Mouse (Mus musculus) heart, postnatal 0 days (tissue): Measurements from ENCODE around the gene Josd1. TPM values are rescaled to one million over a fixed set of nuclear protein-coding genes. Genes with fewer than 3 reads are reported as not detected.

Source experiments
- ATAC-seq: fragments of 200-750 bp; cut with Nextera tagmentation; 2 replicates; pipeline ENCODE4 v1.8.0; 2017; ENCODE audit warnings: low read depth, moderate number of reproducible peaks, moderate library complexity; ENCODE audit not compliant: insufficient read depth
- DNase-seq: peaks from one replicate; pipeline ENCODE4 v3.0.0-alpha.2; 2016; ENCODE audit warnings: low spot score
- H3K27ac ChIP-seq: fragments of 300-500 bp; sonication (generic); 2 replicates; pipeline ENCODE4 v1.5.1; 2014; ENCODE audit warnings: low read depth, mild to moderate bottlenecking
- H3K27me3 ChIP-seq: fragments of 300-500 bp; sonication (generic); 2 replicates; pipeline ENCODE4 v1.6.1; 2014; ENCODE audit warnings: low read length, mixed read lengths; ENCODE audit not compliant: control insufficient read depth, insufficient read depth
- H3K36me3 ChIP-seq: fragments of 300-500 bp; sonication (generic); replicated peaks from 2 replicates; pipeline ENCODE4 v1.6.1; 2014; ENCODE audit warnings: low read length, mixed read lengths; ENCODE audit not compliant: control insufficient read depth, insufficient read depth
- H3K4me1 ChIP-seq: fragments of 300-500 bp; sonication (generic); 2 replicates; pipeline ENCODE4 v1.6.1; 2014; ENCODE audit warnings: antibody characterized with exemption; ENCODE audit not compliant: control insufficient read depth, insufficient read depth
- H3K4me2 ChIP-seq: fragments of 300-500 bp; sonication (generic); 2 replicates; pipeline ENCODE4 v1.6.1; 2014; ENCODE audit warnings: low read depth, mild to moderate bottlenecking, low read length, moderate library complexity
- H3K4me3 ChIP-seq: fragments of 300-500 bp; sonication (generic); 2 replicates; pipeline ENCODE4 v1.5.1; 2014; ENCODE audit warnings: low read depth, low read length
- H3K9ac ChIP-seq: fragments of 300-500 bp; sonication (generic); replicated peaks from 2 replicates; pipeline ENCODE4 v1.6.1; 2014; ENCODE audit warnings: low read depth, low read length, mixed read lengths
- H3K9me3 ChIP-seq: fragments of 300-500 bp; sonication (generic); replicated peaks from 2 replicates; pipeline ENCODE4 v1.6.1; 2016; ENCODE audit warnings: low read length; ENCODE audit not compliant: control insufficient read depth
- CTCF ChIP-seq: IDR thresholded peaks from 2 replicates; pipeline ENCODE4 v1.5.1; 2016; ENCODE audit warnings: antibody characterized with exemption, control low read depth, low read depth
- EP300 ChIP-seq: IDR thresholded peaks from 2 replicates; pipeline ENCODE4 v1.6.1; 2016; ENCODE audit warnings: antibody characterized with exemption, low read depth
- WGBS: fragments of 180-500 bp; shearing (Covaris S2); extraction: QIAGEN DNeasy Blood & Tissue Kit; methylation state at CpG from one replicate; pipeline ENCODE4 v1.1.7; 2014; 5-methylcytosine and 5-hydroxymethylcytosine counted together
- polyA plus RNA-seq: library from polyadenylated mRNA; unstranded; fragments of >200 nt; fragmentation: Nextera tagmentation; extraction: Ambion mirVana; gene quantifications from 2 replicates; pipeline ENCODE4 v1.2.1, GENCODE M21; 2015
- total RNA-seq: library from RNA; depleted of rRNA; stranded (reverse); fragments of >200 nt; gene quantifications from 2 replicates; pipeline ENCODE4 v1.2.3, GENCODE M21; 2014; ENCODE audit warnings: low replicate concordance; rRNA removed

Josd1 gene
- total and polyA plus RNA-seq, 2 experiments from 2014 or later = 17.3 to 60.6 TPM

DNA sequence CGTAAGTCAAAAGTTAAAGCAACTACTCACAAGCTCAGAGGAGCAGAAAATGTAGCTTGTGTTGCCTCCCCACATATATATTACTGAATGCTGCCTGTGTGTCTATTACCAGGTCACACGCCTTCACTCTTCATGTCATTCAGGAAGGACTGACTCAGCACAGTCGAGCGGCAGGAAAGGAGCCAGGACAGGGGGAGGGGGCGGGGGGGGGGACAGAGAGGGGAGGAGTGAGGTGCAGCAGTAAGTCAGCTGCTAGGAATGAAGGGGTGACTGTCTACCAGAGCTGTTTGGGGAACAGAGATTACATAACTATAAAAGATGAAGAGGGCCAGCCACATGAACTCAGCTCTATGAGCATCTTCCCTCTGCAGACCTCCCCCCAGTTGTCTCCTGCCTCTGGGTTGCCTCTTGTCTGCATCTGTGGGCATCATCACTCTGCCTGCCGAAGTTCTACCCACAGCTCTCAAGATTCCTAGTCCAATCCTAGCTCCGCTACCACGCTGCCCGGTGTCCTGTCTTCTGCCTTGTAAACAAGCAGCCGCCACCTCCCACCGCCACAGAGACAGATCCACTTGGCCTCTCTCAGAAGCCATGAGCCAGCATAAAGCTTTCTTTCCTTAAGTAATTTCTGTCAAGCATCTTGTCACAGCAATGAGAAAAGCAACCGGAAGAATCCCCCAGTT lies 46.4 kb downstream of the Josd1 start:
- TF ChIP-seq EP300 (no peak), CTCF (no peak)
- Histone ChIP-seq H3K4me3 (no peak overlapping the region), H3K27ac (no peak overlapping the region), H3K4me1 (no peaks in the 10 kb centered on the region), H3K27me3 (no peaks in the 10 kb centered on the region), H3K4me2 (no peak overlapping the region), H3K9me3 (no peaks in the 10 kb centered on the region), H3K36me3 (0 out of 2 replicates have a peak, but pooled peaks cover 6% of the 10 kb centered on the region), H3K9ac (no peak overlapping the region)
- no peak for DNase-seq
- WGBS = 57% methylated on average over 12 of the region's 12 CpGs
- no peak for ATAC-seq

DNA sequence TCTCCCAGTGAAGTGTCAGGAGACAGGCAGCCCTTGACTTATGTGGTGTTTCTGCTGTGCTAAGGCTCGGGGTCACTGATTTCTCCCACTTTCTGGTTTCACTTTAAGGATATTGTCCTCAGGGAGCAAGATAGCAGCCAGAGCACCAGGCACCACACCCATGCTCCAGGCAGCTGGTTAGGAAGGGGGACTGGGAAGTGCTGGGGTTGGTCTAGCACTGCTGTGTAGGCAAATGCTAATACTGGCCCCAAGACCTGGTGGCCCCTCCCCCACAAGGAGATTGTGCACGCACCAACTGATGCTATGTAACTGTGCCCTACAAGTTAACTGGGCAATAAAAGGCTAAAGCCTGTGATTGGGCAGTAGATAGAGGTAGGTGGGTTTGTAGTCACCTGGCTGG lies 57.2 kb downstream of the Josd1 start:
- no peak for TF ChIP-seq EP300
- no peak for TF ChIP-seq CTCF
- no peaks in the 10 kb centered on the region for H3K4me1 ChIP-seq
- H3K4me3 ChIP-seq = no peak overlapping the region
- ATAC-seq (no peak), DNase-seq (no peak)
- no peaks in the 10 kb centered on the region for H3K27me3 ChIP-seq
- H3K9me3 ChIP-seq = no peaks in the 10 kb centered on the region
- no peak overlapping the region for H3K4me2 ChIP-seq
- 57% methylated on average over 2 of the region's 2 CpGs for WGBS
- H3K27ac ChIP-seq = no peak overlapping the region
- H3K36me3 ChIP-seq = peaks cover 9% of the 10 kb centered on the region; the same call in 1 of the 2 replicates
- H3K9ac ChIP-seq = no peak overlapping the region

Other genes starting within 250 kb of the Josd1 start
- gene Csnk1e, start 232.4 kb downstream of the Josd1 start, total RNA-seq = 167 and 193 TPM in 2 replicates
- 55.5 and 61.5 TPM in 2 replicates for gene Csnk1e, start 232.4 kb downstream of the Josd1 start, polyA plus RNA-seq
- gene Kcnj4, start 182.7 kb downstream of the Josd1 start, total RNA-seq = 3.6 and 7.7 TPM in 2 replicates
- gene Kcnj4, start 182.7 kb downstream of the Josd1 start, polyA plus RNA-seq = 0.10 and 0.12 TPM in 2 replicates
- gene Kdelr3, start 171.5 kb downstream of the Josd1 start, total RNA-seq = 51.4 and 54.0 TPM in 2 replicates
- 48.3 and 50.1 TPM in 2 replicates for gene Kdelr3, start 171.5 kb downstream of the Josd1 start, polyA plus RNA-seq
- 163 and 223 TPM in 2 replicates for gene Ddx17, start 141.2 kb downstream of the Josd1 start, total RNA-seq
- 13.7 and 14.9 TPM in 2 replicates for gene Ddx17, start 141.2 kb downstream of the Josd1 start, polyA plus RNA-seq
- 1.0 and 2.6 TPM in 2 replicates for gene Dmc1, start 82.8 kb downstream of the Josd1 start, total RNA-seq
- gene Dmc1, start 82.8 kb downstream of the Josd1 start, polyA plus RNA-seq = 0.74 and 0.84 TPM in 2 replicates
- 1.7 and 1.9 TPM in 2 replicates for gene Fam227a, start 29.0 kb downstream of the Josd1 start, total RNA-seq
- 0.31 and 0.48 TPM in 2 replicates for gene Fam227a, start 29.0 kb downstream of the Josd1 start, polyA plus RNA-seq
- 31.9 and 35.1 TPM in 2 replicates for gene Cby1, start 28.7 kb downstream of the Josd1 start, total RNA-seq
- 53.8 and 55.9 TPM in 2 replicates for gene Cby1, start 28.7 kb downstream of the Josd1 start, polyA plus RNA-seq
- 208 and 280 TPM in 2 replicates for gene Tomm22, start 17.1 kb downstream of the Josd1 start, total RNA-seq
- 273 and 276 TPM in 2 replicates for gene Tomm22, start 17.1 kb downstream of the Josd1 start, polyA plus RNA-seq
- 34.3 and 39.9 TPM in 2 replicates for gene Gtpbp1, start 2.9 kb upstream of the Josd1 start, total RNA-seq
- gene Gtpbp1, start 2.9 kb upstream of the Josd1 start, polyA plus RNA-seq = 18.0 and 20.6 TPM in 2 replicates
- 71.6 and 120 TPM in 2 replicates for gene Sun2, start 54.6 kb upstream of the Josd1 start, total RNA-seq
- 3.6 and 4.0 TPM in 2 replicates for gene Sun2, start 54.6 kb upstream of the Josd1 start, polyA plus RNA-seq
- 25.9 and 35.5 TPM in 2 replicates for gene Dnal4, start 89.9 kb upstream of the Josd1 start, total RNA-seq
- 35.5 and 38.9 TPM in 2 replicates for gene Dnal4, start 89.9 kb upstream of the Josd1 start, polyA plus RNA-seq
- gene Nptxr, start 116.8 kb upstream of the Josd1 start, total RNA-seq = 10.8 and 13.7 TPM in 2 replicates
- gene Nptxr, start 116.8 kb upstream of the Josd1 start, polyA plus RNA-seq = 0.84 and 1.00 TPM in 2 replicates
- gene Npcd, start 146.3 kb upstream of the Josd1 start, total RNA-seq = 1.9 and 8.7 TPM in 2 replicates
- gene Npcd, start 146.3 kb upstream of the Josd1 start, polyA plus RNA-seq = not detected in 2 replicates
- 47.3 and 51.8 TPM in 2 replicates for gene Cbx6, start 146.8 kb upstream of the Josd1 start, total RNA-seq
- gene Cbx6, start 146.8 kb upstream of the Josd1 start, polyA plus RNA-seq = 24.9 and 25.6 TPM in 2 replicates
- 2.3 and 5.1 TPM in 2 replicates for gene Apobec3, start 203.7 kb upstream of the Josd1 start, total RNA-seq
- gene Apobec3, start 203.7 kb upstream of the Josd1 start, polyA plus RNA-seq = 6.3 and 6.6 TPM in 2 replicates